Mouse (Mus musculus) brain, embryonic 18.5 days (tissue): Measurements from ENCODE around the gene Xrcc3.

Experiments used
- DNase-seq: peaks from one replicate; pipeline ENCODE4 v3.0.0-alpha.2; 2012; ENCODE audit warnings: low read depth, low spot score

The Xrcc3 gene

DNA sequence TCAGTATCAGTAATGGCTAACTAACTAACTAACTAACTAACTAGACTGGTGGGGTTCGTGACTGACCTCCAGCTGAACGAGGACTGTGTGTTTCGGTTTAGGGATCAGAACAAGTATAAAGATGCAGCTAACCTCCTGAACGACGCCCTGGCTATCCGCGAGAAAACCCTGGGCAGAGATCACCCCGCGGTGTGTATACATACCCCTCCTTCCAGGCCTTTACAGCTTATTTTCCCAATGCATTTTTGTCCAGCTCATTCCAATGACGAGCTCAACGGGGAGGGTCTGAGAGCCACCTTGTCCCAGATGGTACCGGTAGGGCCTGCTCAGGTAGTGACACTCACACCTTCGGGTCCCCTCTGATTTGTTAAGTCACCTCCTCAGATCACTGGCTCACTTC is 35.8 kb downstream of the Xrcc3 start:
- DNase-seq, result no peak

GRCm38 (mm10) chr12:111774845-111775244 is 38.8 kb downstream of the Xrcc3 start:
- no peak for DNase-seq

DNA sequence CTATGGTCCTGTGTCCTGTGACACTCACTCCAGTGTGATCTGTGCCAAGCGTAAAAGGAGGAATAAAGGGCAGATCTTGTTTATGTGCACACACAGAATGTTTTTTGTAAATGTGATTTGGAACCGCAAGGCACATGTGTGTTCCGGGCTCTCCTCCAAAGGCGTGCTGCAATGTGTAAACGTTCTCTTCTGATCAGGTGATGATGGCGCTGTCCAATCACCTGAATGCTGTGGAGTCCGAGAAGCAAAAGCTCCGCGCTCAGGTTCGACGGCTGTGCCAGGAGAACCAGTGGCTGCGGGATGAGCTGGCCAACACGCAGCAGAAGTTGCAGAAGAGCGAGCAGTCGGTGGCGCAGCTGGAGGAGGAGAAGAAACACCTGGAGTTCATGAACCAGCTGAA is 39.5 kb downstream of the Xrcc3 start:
- no peak for DNase-seq

- no peak for DNase-seq
These were observed 43.0 kb downstream of the Xrcc3 start for GRCm38 (mm10) chr12:111770651-111771050.

GRCm38 (mm10) chr12:111769816-111770577 is 43.7 kb downstream of the Xrcc3 start:
- DNase-seq, result no peak

GRCm38 (mm10) chr12:111769306-111769705 is 44.4 kb downstream of the Xrcc3 start:
- DNase-seq, result no peak

- no peak for DNase-seq
These were observed 45.2 kb downstream of the Xrcc3 start for GRCm38 (mm10) chr12:111768322-111768928.

- DNase-seq, result no peak
These were observed 47.1 kb downstream of the Xrcc3 start for GRCm38 (mm10) chr12:111766313-111767236.

DNA sequence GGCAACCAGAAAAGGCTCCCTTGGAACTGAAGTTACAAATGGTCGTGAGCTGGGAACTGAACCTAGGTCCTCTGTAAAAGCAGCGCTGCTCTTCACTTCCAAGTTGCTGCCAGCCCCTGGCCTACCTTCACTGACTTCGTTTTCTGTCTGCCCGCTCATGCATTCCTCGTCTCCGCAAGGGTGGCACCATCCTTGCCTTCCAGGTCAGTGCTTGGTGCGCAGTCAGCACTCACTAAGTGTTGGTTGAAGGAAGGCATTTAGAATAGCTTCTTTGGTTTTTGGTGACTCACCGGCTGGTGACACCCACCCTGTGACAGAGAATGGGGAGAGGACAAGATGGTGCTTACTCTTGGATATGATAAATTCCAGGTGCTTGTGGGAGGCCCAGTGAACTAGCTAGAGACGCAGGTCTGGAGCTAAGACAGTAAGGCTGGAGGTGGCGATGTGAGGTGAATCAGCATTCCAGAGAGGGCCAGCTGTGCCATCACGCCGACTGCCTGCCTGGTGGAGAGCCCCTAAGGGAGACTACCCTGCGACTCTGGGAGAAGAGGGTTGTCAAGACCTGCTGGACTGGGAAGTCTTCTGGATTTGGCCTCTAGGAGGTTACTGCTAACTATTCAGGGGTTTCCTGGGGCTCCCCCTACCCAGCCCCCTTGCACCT is 50.9 kb downstream of the Xrcc3 start:
- no peak for DNase-seq

- DNase-seq, result no peak
These were observed 53.3 kb downstream of the Xrcc3 start for GRCm38 (mm10) chr12:111760306-111760908.

- DNase-seq, result no peak
These were observed 54.3 kb downstream of the Xrcc3 start for GRCm38 (mm10) chr12:111759176-111760061.

GRCm38 (mm10) chr12:111758381-111759175 is 55.1 kb downstream of the Xrcc3 start, which contains the start of gene Klc1:
Klc1 (plus strand) TSS chr12:111758849.
- DNase-seq, result no peak

- DNase-seq, result no peak
These were observed 55.9 kb downstream of the Xrcc3 start for GRCm38 (mm10) chr12:111757561-111758325.

DNA sequence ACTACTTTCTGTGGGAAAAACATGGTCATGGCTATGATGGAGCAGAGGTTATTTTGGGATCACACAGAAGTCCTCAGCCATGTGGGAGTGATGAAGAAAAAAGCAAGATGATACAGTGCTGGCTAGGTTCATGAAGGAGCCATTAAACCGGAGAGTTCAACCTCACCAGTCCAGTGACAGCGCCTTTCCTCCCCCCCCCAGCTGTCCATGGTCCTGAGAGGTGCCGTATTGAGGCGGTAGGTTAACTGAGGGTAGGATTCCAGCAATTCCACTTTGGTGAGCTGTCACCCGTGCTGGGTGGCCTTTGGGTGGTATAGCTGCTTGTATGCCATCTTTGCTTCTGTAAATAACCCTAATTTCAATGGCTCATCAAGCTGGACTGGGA is 57.0 kb downstream of the Xrcc3 start:
- no peak for DNase-seq

- DNase-seq, result no peak
These were observed 57.5 kb downstream of the Xrcc3 start for GRCm38 (mm10) chr12:111756082-111756697.

DNA sequence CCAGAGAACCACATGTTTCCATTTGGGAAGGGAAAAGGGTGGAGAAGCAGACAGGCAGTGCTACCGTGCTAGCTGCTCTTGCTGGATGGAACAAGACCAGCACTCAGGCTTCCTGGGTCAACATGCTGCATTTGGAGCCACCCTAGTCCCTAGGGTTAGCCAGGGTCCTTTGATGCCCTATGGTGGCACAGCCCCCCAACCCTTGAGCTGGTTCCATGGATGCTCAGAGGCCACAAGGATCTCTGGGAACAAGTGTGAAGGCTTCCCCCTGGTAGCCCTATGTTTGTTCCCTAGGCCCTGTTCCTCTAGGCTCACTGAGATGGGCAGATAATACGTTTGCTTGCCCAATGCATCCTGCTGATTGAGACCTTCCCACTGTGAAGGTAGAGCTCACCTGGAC is 58.4 kb downstream of the Xrcc3 start:
- DNase-seq, result no peak

DNA sequence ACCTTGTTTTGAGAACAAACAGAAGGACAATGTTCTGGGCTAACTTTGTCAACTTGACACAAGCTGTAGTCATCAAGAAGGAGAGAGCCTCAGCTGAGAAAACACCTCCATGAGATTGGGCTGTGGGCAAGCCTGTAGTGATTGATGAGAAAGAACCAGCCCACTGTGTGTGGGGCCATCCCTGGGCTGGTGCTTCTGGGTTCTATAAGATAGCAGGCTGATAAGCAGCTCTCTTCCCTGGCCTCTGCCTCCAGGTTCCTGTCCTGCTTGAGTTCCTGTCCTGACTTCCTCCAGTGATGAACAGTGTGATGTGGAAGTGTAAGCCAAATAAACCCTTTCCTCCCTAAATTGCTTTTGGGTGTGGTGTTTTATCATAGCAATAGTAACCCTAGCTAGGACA is 59.0 kb downstream of the Xrcc3 start:
- DNase-seq, result no peak

- DNase-seq, result no peak
These were observed 60.3 kb downstream of the Xrcc3 start for GRCm38 (mm10) chr12:111753347-111753746.
